ENCODE assay signal across 15 mouse cellular contexts in the genomic region with DNA sequence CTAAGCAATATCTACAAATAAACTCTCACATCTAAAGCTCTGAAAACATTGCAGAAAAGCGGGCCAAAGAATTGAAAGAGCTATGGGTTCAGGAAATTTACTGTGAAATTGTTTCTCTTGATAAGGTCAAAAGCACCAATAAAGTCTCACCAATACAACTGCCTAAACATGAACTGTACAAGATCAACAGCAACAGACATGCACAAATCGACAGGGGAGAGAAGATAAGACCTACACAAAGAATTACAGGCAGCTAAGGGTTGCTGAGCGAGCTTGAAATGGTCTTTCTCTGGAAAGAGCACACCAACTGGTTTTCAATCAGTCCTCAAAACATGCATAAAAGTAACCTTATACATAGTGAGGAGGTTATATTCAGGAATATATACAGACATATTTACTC.
"Had no signal": no experiment of that assay in that cellular context is flagged by ENCODE, and none has a peak within 500 bp of the region (broad histone marks: within the 10 kb centered on the region; RNA-seq: fewer than 3 reads in every experiment).

No protein-coding gene starts in this region.

- DNase-seq: retina, postnatal 1 day; right cerebral cortex, adult 18-20 months; right cerebral cortex, postnatal 14 days; right cerebral cortex, postnatal 25 days; right cerebral cortex, postnatal 4 days; spleen, adult 18-20 months; thymus, adult 18-20 months; thymus, adult 2 months; thymus, postnatal 14 days; thymus, postnatal 25 days; thymus, postnatal 36 days; thymus, postnatal 4 days had no signal

- H3K4me3 ChIP-seq: neural tube, embryonic 13.5 days; neural tube, embryonic 15.5 days; stomach, embryonic 15.5 days had no signal

- H3K36me3 ChIP-seq: neural tube, embryonic 13.5 days; neural tube, embryonic 15.5 days; stomach, embryonic 15.5 days had no signal

- H3K9me3 ChIP-seq: neural tube, embryonic 13.5 days; neural tube, embryonic 15.5 days; stomach, embryonic 15.5 days had no signal

- H3K4me1 ChIP-seq: neural tube, embryonic 13.5 days; neural tube, embryonic 15.5 days; stomach, embryonic 15.5 days had no signal

- H3K27me3 ChIP-seq: neural tube, embryonic 13.5 days; neural tube, embryonic 15.5 days; stomach, embryonic 15.5 days had no signal
